Mouse (Mus musculus): ENCODE measurements around the gene Spen. TPM values are rescaled to one million over a fixed set of nuclear protein-coding genes. Genes with fewer than 3 reads are reported as not detected.

Spen gene
- total RNA-seq, 2 experiments from 2014 or later: 80.6 to 86.1 TPM

DNA sequence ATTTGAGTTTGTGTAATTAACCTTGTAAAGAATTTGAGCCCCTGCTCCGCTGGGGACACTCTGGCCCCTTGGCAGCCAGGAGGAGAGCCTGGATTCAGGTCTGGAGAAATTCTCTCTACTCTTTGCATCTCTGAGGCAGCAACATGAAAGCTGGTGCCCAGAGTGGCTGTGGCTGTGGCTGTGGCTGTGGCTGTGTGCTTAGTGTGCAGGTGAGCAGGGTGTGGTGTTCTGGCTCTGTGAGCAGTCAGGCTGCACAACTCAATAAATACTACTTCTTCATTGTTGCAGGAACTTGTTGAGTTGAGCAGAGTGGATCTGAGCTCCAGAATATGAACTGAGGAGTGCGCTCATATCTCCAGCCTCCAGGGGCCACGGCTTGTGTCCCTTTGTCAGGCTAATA, 79.5 kb downstream of the Spen start:
- intact Hi-C loops (cut with DNase I): no loop called here
- DNase-seq: peak; percentile 17

- DNase-seq: no peak
- intact Hi-C loops (cut with DNase I): no loop called here
These were observed 80.2 kb downstream of the Spen start for GRCm38 (mm10) chr4:141458236-141458635.

- intact Hi-C loops (cut with DNase I): no loop called here
- no peak for DNase-seq
These were observed 82.0 kb downstream of the Spen start for GRCm38 (mm10) chr4:141456193-141456938.

DNA sequence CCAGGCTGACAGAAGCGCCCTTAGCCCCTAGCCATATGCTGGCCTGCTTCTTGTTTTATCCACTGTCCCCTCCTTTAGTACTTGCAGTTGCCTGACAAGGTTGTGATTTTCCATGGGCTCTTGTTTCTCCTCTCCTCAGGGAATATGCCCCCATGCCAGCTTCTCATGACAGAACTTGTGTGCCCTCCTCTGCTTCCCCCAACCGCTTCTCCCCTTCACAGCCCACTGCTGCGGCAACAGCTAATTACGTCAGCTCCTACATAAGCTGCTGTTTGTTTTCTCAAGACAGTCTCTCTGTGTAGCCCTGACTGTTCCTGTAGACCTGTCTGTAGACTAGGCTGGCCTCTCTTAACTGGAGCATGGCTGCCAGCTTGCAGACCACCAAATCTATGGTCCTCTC, 82.9 kb downstream of the Spen start:
- no peak for DNase-seq
- intact Hi-C loops (cut with DNase I): no loop called here

GRCm38 (mm10) chr4:141454581-141455350, 83.6 kb downstream of the Spen start:
- intact Hi-C loops (cut with DNase I): no loop called here
- DNase-seq: no peak

DNA sequence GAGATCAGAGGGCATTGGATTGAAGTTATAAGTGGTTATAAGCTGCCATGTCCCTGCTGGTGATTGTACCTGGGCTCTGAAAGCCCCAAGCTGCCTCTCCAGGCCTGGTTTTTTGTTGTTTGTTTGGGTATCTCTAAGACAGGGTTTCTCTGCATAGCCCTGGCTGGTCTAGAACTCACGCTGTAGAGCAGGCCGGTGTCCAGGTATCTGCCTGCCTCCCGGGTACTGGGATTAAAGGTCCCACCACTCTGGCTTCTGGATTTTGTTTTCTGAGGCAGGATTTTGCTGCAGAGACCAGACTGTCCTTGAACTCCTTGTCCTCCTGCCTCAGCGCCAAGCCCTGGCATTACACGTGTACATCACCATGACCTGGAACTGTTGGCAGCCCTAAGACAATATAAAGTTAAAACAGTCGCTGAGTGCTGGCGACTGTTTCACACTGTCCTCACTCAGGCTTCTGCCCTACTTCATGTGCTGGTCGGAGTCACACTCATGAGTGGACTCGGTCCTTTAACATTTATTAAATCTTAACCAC, 86.4 kb downstream of the Spen start:
- no peak for DNase-seq
- intact Hi-C loops (cut with DNase I): no loop called here

- DNase-seq: no peak
- intact Hi-C loops (cut with DNase I): no loop called here
These were observed 87.1 kb downstream of the Spen start for GRCm38 (mm10) chr4:141451251-141451650.

- no peak for DNase-seq
- intact Hi-C loops (cut with DNase I): no loop called here
These were observed 92.2 kb downstream of the Spen start for GRCm38 (mm10) chr4:141446211-141446610.

GRCm38 (mm10) chr4:141445328-141445720, 93.1 kb downstream of the Spen start:
- intact Hi-C loops (cut with DNase I): no loop called here
- DNase-seq: no peak

DNA sequence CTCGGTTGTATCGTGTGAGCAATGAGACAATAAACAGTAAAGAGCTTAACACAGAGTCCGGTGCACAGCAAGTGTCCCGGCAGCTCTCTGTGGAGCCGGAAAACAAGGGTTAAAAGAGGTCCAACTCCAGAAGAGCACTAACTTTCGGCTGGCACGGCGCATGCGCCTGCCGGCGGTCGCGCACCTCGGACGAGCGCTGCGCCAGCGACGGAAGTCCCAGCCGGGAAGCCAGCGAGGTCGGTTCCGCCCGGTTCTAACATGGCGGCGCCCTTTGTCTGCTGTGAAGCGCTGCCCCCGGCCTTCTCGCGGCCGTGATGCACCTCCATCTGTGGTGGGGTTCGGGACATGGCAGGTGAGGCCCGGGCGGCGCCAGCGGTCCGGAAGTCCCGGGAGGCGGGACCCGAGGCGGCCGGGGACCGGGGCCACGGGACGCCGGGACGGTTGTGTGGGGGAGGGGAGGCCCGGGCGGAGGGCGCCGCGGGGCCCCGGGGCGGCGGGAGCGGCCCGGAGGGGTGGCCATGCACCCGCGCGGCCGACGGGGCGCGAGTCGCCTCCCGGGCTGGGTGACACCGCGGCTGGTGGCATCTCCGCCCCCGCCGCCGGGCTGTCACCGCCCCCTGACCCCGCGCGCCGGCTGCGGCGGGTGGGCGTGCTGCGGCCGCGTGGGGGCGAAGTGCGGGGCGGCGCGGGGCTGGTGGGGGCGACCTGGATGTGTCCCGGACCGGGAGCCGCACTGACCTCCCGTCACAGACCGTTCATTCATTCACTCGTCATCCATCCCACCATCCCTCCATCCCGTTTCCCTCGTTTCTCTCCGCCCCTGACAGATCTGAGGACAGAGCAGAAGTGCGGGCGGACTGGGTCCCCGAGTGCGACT, 93.7 kb downstream of the Spen start, which contains the start of gene Zbtb17:
TSS of gene Zbtb17 (plus strand) at position 204 of the 877 bp plus-strand sequence.
- DNase-seq: peak; percentile 91
- intact Hi-C loops (cut with DNase I): no loop called here

DNA sequence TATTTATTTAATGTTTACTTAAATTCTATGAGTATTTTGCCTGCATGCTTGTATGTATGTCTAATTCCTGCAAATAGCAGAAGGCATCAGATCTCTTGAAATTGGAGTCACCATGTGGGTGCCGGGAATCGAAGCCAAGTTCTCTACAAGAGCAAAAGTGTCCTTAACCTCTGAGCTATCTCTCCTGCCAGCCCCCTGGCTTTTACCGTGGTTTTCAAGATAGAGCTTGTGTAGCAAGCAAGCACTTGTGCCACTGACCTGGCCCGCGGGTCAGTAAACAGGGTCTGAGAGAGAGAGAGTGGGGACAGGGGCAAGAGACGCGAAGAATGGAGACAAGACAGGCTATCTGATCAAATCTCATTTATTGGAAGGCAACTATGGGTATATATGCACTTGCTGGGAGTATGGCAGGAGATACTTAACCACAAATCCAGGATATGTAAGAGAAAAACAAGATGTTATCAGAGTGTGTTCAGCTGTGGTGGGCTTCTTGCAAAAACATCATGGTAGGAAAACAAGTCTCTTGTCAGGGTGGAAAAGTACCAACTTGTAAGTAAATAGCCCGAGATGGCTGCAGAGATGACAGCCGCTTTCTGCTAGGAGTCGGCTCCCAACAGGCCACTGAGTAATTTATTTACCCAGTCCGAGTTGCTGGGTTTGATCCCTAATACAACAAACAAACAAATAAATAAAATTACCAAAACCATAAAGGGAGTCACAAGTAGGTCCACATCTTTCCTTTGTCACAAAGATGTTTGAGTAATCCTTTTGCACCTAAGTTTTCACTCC, 94.6 kb downstream of the Spen start:
- intact Hi-C loops (cut with DNase I): no loop called here
- DNase-seq: no peak

GRCm38 (mm10) chr4:141440877-141441276, 97.5 kb downstream of the Spen start:
- no peak for DNase-seq
- intact Hi-C loops (cut with DNase I): no loop called here

GRCm38 (mm10) chr4:141439083-141439803, 99.2 kb downstream of the Spen start:
- intact Hi-C loops (cut with DNase I): no loop called here
- no peak for DNase-seq

DNA sequence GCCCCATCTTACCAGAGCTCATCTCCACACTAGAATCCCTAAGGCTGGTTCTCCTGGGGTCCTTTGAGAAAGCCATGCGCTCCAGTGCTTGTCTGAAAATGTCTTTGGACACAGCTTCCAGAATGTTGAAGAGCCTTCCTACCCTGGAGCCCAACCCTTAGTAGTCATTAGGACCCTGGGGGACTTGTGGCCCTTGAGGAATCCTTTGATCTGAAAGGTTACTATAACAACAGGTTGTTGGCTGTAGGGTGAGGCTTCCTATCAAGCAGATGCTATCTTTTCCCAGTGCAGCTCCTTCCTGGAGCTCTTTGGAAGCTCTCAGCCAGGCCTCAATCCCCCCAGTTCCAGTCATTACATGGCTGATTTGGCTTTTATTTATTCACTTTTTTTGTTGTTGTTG, 102.4 kb downstream of the Spen start, which contains the start of gene Srarp:
TSS of gene Srarp (minus strand) at position 132 of the 400 bp plus-strand sequence.
- intact Hi-C loops (cut with DNase I): no loop called here

GRCm38 (mm10) chr4:141433191-141433590, 105.2 kb downstream of the Spen start:
- intact Hi-C loops (cut with DNase I): no loop called here

More for the DNA sequence above, 102.4 kb downstream of the Spen start, which contains the start of gene Srarp:
- no peak for DNase-seq

DNA sequence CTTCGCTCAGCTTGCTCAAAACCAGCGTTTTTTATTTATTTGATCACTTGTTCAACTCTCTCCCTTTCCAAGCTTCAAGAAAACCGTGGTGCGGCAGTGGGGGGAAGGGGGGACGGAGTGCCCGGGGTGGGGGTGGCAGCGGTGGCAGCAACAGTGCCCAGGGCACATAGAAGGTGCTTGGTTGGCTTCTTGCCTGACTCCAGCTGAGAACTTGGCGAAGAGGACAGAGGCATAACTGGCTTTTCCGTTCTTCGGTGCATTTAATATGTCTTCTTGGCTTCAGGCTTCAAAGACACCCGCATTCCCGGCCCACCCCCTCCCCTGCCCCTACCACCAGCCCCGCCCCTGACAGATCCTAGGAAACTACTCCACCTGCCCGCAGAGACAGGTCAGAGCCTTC, 105.7 kb downstream of the Spen start:
- peak; percentile 67 for DNase-seq
- intact Hi-C loops (cut with DNase I): no loop called here

More at GRCm38 (mm10) chr4:141433191-141433590, 105.2 kb downstream of the Spen start:
- DNase-seq: no peak

DNA sequence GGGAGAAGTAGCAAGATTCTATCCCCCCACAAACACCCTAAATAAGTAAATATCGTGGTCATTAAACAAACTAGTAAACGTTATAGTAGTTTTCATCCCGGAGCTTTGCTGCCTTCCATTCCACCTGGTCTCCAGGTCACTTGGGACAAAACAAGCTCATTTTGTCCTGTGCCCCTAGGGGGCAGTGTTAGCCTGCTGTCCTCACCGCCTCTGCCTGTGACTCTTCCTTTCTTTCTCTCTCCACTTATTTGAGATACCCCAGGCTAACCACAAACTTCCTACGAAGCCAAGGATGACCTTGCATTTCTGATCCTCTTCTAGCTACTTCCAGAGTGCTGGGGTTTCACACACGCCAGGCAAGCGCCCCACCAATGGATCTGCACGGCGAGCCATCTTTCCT, 107.4 kb downstream of the Spen start:
- peak; percentile 68 for DNase-seq
- intact Hi-C loops (cut with DNase I): no loop called here

GRCm38 (mm10) chr4:141429847-141430246, 108.5 kb downstream of the Spen start:
- peak; percentile 36 for DNase-seq
- intact Hi-C loops (cut with DNase I): no loop called here

- intact Hi-C loops (cut with DNase I): no loop called here
- DNase-seq: no peak
These were observed 109.0 kb downstream of the Spen start for GRCm38 (mm10) chr4:141429381-141429780.
